Mouse (Mus musculus): ENCODE measurements around the gene Rdx. TPM values are rescaled to one million over a fixed set of nuclear protein-coding genes. Genes with fewer than 3 reads are reported as not detected.

Gene Rdx
- polyA plus RNA-seq, 1 experiment from 2014 or later = 99.5 TPM

- Histone ChIP-seq H3K27me3 (ENCODE audit: control insufficient read depth, insufficient read depth, low read length) (no peaks in the 10 kb centered on the region), H3K4me1 (ENCODE audit: control insufficient read depth, insufficient read depth, low read length) (no peaks in the 10 kb centered on the region), H3K9me3 (ENCODE audit: control insufficient read depth, low read length) (no peaks in the 10 kb centered on the region), H3K36me3 (ENCODE audit: control insufficient read depth, insufficient read depth, low read length) (0 out of 2 replicates have a peak, but pooled peaks cover 3% of the 10 kb centered on the region), H3K4me3 (ENCODE audit: low read depth, low read length) (no peak overlapping the region), H3K4me2 (ENCODE audit: low read depth, low read length) (no peak overlapping the region), H3K27ac (ENCODE audit: low read depth, low read length) (no peak overlapping the region), H3K9ac (replicated peaks; ENCODE audit: low read depth, low read length) (no peak overlapping the region)
- no peak for ATAC-seq (ENCODE audit: low read depth)
- 11% methylated on average over 1 of the region's 1 CpGs for WGBS
Observed at GRCm38 (mm10) chr9:52097386-52097785, 50.4 kb downstream of the Rdx start.

GRCm38 (mm10) chr9:52098600-52098999 is 51.6 kb downstream of the Rdx start:
- Histone ChIP-seq H3K4me3 (ENCODE audit: low read depth, low read length) (no peak overlapping the region), H3K27ac (ENCODE audit: low read depth, low read length) (no peak overlapping the region), H3K9me3 (ENCODE audit: control insufficient read depth, low read length) (no peaks in the 10 kb centered on the region), H3K27me3 (ENCODE audit: control insufficient read depth, insufficient read depth, low read length) (no peaks in the 10 kb centered on the region), H3K4me2 (ENCODE audit: low read depth, low read length) (no peak overlapping the region), H3K9ac (replicated peaks; ENCODE audit: low read depth, low read length) (no peak overlapping the region), H3K4me1 (ENCODE audit: control insufficient read depth, insufficient read depth, low read length) (no peaks in the 10 kb centered on the region), H3K36me3 (ENCODE audit: control insufficient read depth, insufficient read depth, low read length) (0 out of 2 replicates have a peak, but pooled peaks cover 3% of the 10 kb centered on the region)
- 2% methylated on average over 7 of the region's 7 CpGs for WGBS
- ATAC-seq (ENCODE audit: low read depth) = peak; percentile 66; the same call in 1 of the 2 replicates

GRCm38 (mm10) chr9:52100426-52100825 is 53.5 kb downstream of the Rdx start:
- no peaks in the 10 kb centered on the region for H3K4me1 ChIP-seq (ENCODE audit: control insufficient read depth, insufficient read depth, low read length)
- WGBS = 90% methylated on average over 14 of the region's 14 CpGs
- no peak for ATAC-seq (ENCODE audit: low read depth)
- H3K9me3 ChIP-seq (ENCODE audit: control insufficient read depth, low read length) = no peaks in the 10 kb centered on the region
- no peaks in the 10 kb centered on the region for H3K27me3 ChIP-seq (ENCODE audit: control insufficient read depth, insufficient read depth, low read length)
- no peak overlapping the region for H3K9ac ChIP-seq (replicated peaks; ENCODE audit: low read depth, low read length)
- H3K4me3 ChIP-seq (ENCODE audit: low read depth, low read length) = no peak overlapping the region
- no peak overlapping the region for H3K4me2 ChIP-seq (ENCODE audit: low read depth, low read length)
- 0 out of 2 replicates have a peak, but pooled peaks cover 3% of the 10 kb centered on the region for H3K36me3 ChIP-seq (ENCODE audit: control insufficient read depth, insufficient read depth, low read length)
- no peak overlapping the region for H3K27ac ChIP-seq (ENCODE audit: low read depth, low read length)

DNA sequence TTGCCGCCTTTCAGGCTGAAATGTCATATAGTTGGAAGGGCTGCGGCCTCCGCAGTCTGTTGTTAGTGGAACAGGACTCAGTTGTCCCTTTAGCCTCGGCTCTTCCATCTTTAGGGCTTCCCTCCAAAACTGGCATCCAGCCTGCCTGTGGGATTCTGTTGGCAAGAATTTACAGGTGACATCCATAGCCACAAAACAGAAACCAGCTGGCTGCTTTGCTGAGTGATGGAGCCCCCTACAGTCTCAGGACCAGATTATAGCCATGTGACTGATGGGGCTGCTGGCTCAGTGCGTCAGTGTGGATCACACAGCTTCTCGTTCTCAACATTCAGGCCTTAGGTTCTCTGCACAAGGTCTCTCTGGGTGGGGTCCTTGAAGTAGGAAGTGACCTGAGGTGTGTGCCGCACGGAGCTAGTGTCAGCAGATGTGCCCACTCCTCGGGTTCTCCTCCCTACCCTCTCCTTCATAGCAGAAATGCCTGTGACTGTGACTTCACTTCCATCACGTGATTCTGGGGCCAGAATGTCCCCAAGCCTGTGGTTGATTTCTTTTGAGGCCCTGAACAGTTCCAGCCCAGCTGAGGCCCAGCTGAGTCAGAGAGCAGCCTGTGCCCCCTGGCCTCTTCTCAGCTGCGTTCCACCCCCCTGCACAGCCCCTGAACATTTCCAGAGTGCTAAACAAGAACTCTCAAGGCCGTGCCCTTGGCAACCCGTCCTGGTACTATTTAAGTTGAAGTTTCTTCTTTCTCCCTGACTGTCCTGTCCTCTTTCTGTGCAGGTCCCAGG is 55.3 kb downstream of the Rdx start:
- Histone ChIP-seq H3K9me3 (ENCODE audit: control insufficient read depth, low read length) (no peaks in the 10 kb centered on the region), H3K27ac (ENCODE audit: low read depth, low read length) (no peak overlapping the region), H3K4me3 (ENCODE audit: low read depth, low read length) (no peak overlapping the region), H3K4me1 (ENCODE audit: control insufficient read depth, insufficient read depth, low read length) (no peaks in the 10 kb centered on the region), H3K36me3 (ENCODE audit: control insufficient read depth, insufficient read depth, low read length) (0 out of 2 replicates have a peak, but pooled peaks cover 3% of the 10 kb centered on the region), H3K4me2 (ENCODE audit: low read depth, low read length) (no peak overlapping the region), H3K27me3 (ENCODE audit: control insufficient read depth, insufficient read depth, low read length) (no peaks in the 10 kb centered on the region), H3K9ac (replicated peaks; ENCODE audit: low read depth, low read length) (no peak overlapping the region)
- no peak for ATAC-seq (ENCODE audit: low read depth)
- WGBS = 69% methylated on average over 13 of the region's 13 CpGs

GRCm38 (mm10) chr9:52103448-52104224 is 56.7 kb downstream of the Rdx start:
- 0 out of 2 replicates have a peak, but pooled peaks cover 3% of the 10 kb centered on the region for H3K36me3 ChIP-seq (ENCODE audit: control insufficient read depth, insufficient read depth, low read length)
- 76% methylated on average over 9 of the region's 9 CpGs for WGBS
- no peak overlapping the region for H3K9ac ChIP-seq (replicated peaks; ENCODE audit: low read depth, low read length)
- H3K9me3 ChIP-seq (ENCODE audit: control insufficient read depth, low read length) = no peaks in the 10 kb centered on the region
- no peak overlapping the region for H3K27ac ChIP-seq (ENCODE audit: low read depth, low read length)
- H3K4me2 ChIP-seq (ENCODE audit: low read depth, low read length) = no peak overlapping the region
- H3K27me3 ChIP-seq (ENCODE audit: control insufficient read depth, insufficient read depth, low read length) = no peaks in the 10 kb centered on the region
- H3K4me3 ChIP-seq (ENCODE audit: low read depth, low read length) = no peak overlapping the region
- ATAC-seq (ENCODE audit: low read depth) = no peak
- no peaks in the 10 kb centered on the region for H3K4me1 ChIP-seq (ENCODE audit: control insufficient read depth, insufficient read depth, low read length)

DNA sequence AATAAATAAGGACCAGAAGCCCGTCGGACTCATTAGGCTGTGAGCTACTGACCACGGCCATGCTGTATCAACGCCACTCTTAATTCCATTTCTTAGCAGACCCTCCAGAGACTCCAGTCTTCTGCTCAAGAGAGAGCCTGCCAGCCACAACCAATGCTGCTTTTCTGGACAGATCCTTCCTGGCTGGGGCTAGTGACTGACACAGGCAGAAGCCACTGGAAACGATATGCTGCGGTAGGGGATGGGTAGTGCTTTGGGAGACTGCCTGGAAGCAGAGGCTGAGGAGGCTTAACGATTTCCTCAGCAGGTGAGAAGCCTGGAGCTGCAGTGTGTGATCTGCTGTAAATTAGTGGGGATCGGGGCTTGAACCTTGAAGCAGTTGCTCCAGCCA is 57.2 kb downstream of the Rdx start:
- Histone ChIP-seq H3K36me3 (ENCODE audit: control insufficient read depth, insufficient read depth, low read length) (0 out of 2 replicates have a peak, but pooled peaks cover 3% of the 10 kb centered on the region), H3K4me3 (ENCODE audit: low read depth, low read length) (no peak overlapping the region), H3K4me2 (ENCODE audit: low read depth, low read length) (no peak overlapping the region), H3K27me3 (ENCODE audit: control insufficient read depth, insufficient read depth, low read length) (no peaks in the 10 kb centered on the region), H3K4me1 (ENCODE audit: control insufficient read depth, insufficient read depth, low read length) (no peaks in the 10 kb centered on the region), H3K27ac (ENCODE audit: low read depth, low read length) (no peak overlapping the region), H3K9me3 (ENCODE audit: control insufficient read depth, low read length) (no peaks in the 10 kb centered on the region), H3K9ac (replicated peaks; ENCODE audit: low read depth, low read length) (no peak overlapping the region)
- 84% methylated on average over 8 of the region's 8 CpGs for WGBS
- no peak for ATAC-seq (ENCODE audit: low read depth)

- WGBS = 81% methylated on average over 6 of the region's 6 CpGs
- no peak for ATAC-seq (ENCODE audit: low read depth)
- 0 out of 2 replicates have a peak, but pooled peaks cover 3% of the 10 kb centered on the region for H3K36me3 ChIP-seq (ENCODE audit: control insufficient read depth, insufficient read depth, low read length)
Observed at GRCm38 (mm10) chr9:52105423-52105822, 58.5 kb downstream of the Rdx start.

GRCm38 (mm10) chr9:52107161-52107560 is 60.2 kb downstream of the Rdx start:
- Histone ChIP-seq H3K27me3 (ENCODE audit: control insufficient read depth, insufficient read depth, low read length) (no peaks in the 10 kb centered on the region), H3K36me3 (ENCODE audit: control insufficient read depth, insufficient read depth, low read length) (no peaks in the 10 kb centered on the region), H3K4me1 (ENCODE audit: control insufficient read depth, insufficient read depth, low read length) (no peaks in the 10 kb centered on the region), H3K4me3 (ENCODE audit: low read depth, low read length) (no peak overlapping the region), H3K9ac (replicated peaks; ENCODE audit: low read depth, low read length) (no peak overlapping the region), H3K27ac (ENCODE audit: low read depth, low read length) (no peak overlapping the region), H3K4me2 (ENCODE audit: low read depth, low read length) (no peak overlapping the region), H3K9me3 (ENCODE audit: control insufficient read depth, low read length) (no peaks in the 10 kb centered on the region)
- 97% methylated on average over 3 of the region's 3 CpGs for WGBS
- no peak for ATAC-seq (ENCODE audit: low read depth)

More at GRCm38 (mm10) chr9:52105423-52105822, 58.5 kb downstream of the Rdx start:
- no peak overlapping the region for H3K4me3 ChIP-seq (ENCODE audit: low read depth, low read length)
- no peak overlapping the region for H3K9ac ChIP-seq (replicated peaks; ENCODE audit: low read depth, low read length)
- H3K4me2 ChIP-seq (ENCODE audit: low read depth, low read length) = no peak overlapping the region
- H3K27ac ChIP-seq (ENCODE audit: low read depth, low read length) = no peak overlapping the region
- H3K4me1 ChIP-seq (ENCODE audit: control insufficient read depth, insufficient read depth, low read length) = no peaks in the 10 kb centered on the region
- no peaks in the 10 kb centered on the region for H3K27me3 ChIP-seq (ENCODE audit: control insufficient read depth, insufficient read depth, low read length)
- H3K9me3 ChIP-seq (ENCODE audit: control insufficient read depth, low read length) = no peaks in the 10 kb centered on the region

GRCm38 (mm10) chr9:52110738-52111137 is 63.8 kb downstream of the Rdx start:
- Histone ChIP-seq H3K27me3 (ENCODE audit: control insufficient read depth, insufficient read depth, low read length) (no peaks in the 10 kb centered on the region), H3K9ac (replicated peaks; ENCODE audit: low read depth, low read length) (no peak overlapping the region), H3K4me2 (ENCODE audit: low read depth, low read length) (no peak overlapping the region), H3K27ac (ENCODE audit: low read depth, low read length) (no peak overlapping the region), H3K4me3 (ENCODE audit: low read depth, low read length) (no peak overlapping the region), H3K36me3 (ENCODE audit: control insufficient read depth, insufficient read depth, low read length) (peaks cover 6% of the 10 kb centered on the region), H3K9me3 (ENCODE audit: control insufficient read depth, low read length) (no peaks in the 10 kb centered on the region), H3K4me1 (ENCODE audit: control insufficient read depth, insufficient read depth, low read length) (no peaks in the 10 kb centered on the region)
- 82% methylated on average over 3 of the region's 3 CpGs for WGBS
- no peak for ATAC-seq (ENCODE audit: low read depth)

Data from neural tube, embryonic 14.5 days (tissue).